Mouse (Mus musculus) neutrophil, adult 59 days (primary cell): ENCODE results near the gene Gast. TPM values are rescaled to one million over a fixed set of nuclear protein-coding genes. Genes with fewer than 3 reads are reported as not detected.

Experiments
- total RNA-seq, 2 experiments: library from RNA; stranded (reverse); gene quantifications; 1 replicate in 1 of 2; 2 replicates in 1 of 2; pipeline ENCODE4 v1.2.4; 2023

The Gast gene
- 1 to 10 TPM in 1 of 2 experiments, not detected in 1; 1.2 TPM for total RNA-seq

GRCm38 (mm10) chr11:100333944-100334457, at the start of gene Gast:
Gast (plus strand) TSS chr11:100334407.

GRCm38 (mm10) chr11:100319492-100320171, 14.6 kb upstream of the Gast start, which contains the start of gene Eif1:
Eif1 (plus strand) TSS chr11:100319885.

GRCm38 (mm10) chr11:100355972-100356818, 22.0 kb downstream of the Gast start, which contains the start of gene Hap1:
Hap1 (minus strand) TSS chr11:100356128.

Other genes with a start within 250 kb of the Gast start
- gene Krt32, start 246.2 kb upstream of the Gast start, total RNA-seq: not detected
- gene Krt35, start 238.2 kb upstream of the Gast start, total RNA-seq: not detected
- gene Krt36, start 228.8 kb upstream of the Gast start, total RNA-seq: not detected
- gene Krt13, start 212.8 kb upstream of the Gast start, total RNA-seq: not detected
- gene Krt15, start 198.5 kb upstream of the Gast start, total RNA-seq: not detected
- not detected for gene Krt19, start 185.7 kb upstream of the Gast start, total RNA-seq
- not detected for gene Krt9, start 141.2 kb upstream of the Gast start, total RNA-seq
- not detected for gene Krt14, start 126.9 kb upstream of the Gast start, total RNA-seq
- not detected for gene Krt16, start 85.5 kb upstream of the Gast start, total RNA-seq
- gene Krt17, start 73.4 kb upstream of the Gast start, total RNA-seq: not detected
- not detected for gene Krt42, start 64.5 kb upstream of the Gast start, total RNA-seq
- gene Eif1, start 14.5 kb upstream of the Gast start, total RNA-seq: 1,000 to 10,000 TPM; 1,497 to 1,503 TPM
- gene Hap1, start 21.7 kb downstream of the Gast start, total RNA-seq: under 1 TPM in 1 of 2 experiments, not detected in 1; 0.29 TPM
- gene Jup, start 63.4 kb downstream of the Gast start, total RNA-seq: 10 to 100 TPM; 19.6 to 27.9 TPM
- not detected for gene P3h4, start 80.4 kb downstream of the Gast start, total RNA-seq
- gene Fkbp10, start 81.3 kb downstream of the Gast start, total RNA-seq: under 1 TPM in 1 of 2 experiments, not detected in 1; 0.47 TPM
- 1 to 10 TPM; 4.1 to 6.9 TPM for gene Nt5c3b, start 107.4 kb downstream of the Gast start, total RNA-seq
- under 1 TPM in 1 of 2 experiments, not detected in 1; 0.24 TPM for gene Klhl10, start 107.5 kb downstream of the Gast start, total RNA-seq
- gene Klhl11, start 138.3 kb downstream of the Gast start, total RNA-seq: 10 to 100 TPM; 10.2 to 13.7 TPM
- 100 to 1,000 TPM; 124 to 133 TPM for gene Acly, start 193.6 kb downstream of the Gast start, total RNA-seq
- gene Ttc25, start 211.2 kb downstream of the Gast start, total RNA-seq: not detected
- 10 to 100 TPM; 14.3 to 16.9 TPM for gene Cnp, start 240.5 kb downstream of the Gast start, total RNA-seq